Mouse (Mus musculus) kidney, adult 2 months (tissue): Measurements from ENCODE around the gene Farsa.

Experiments used
- CTCF ChIP-seq: fragments of 200-500 bp; conservative IDR thresholded peaks from 2 replicates; pipeline ENCODE4 v1.5.1; 2011; ENCODE audit warnings: low read depth, mild to moderate bottlenecking, control low read depth, low read length, moderate library complexity, mixed read lengths; ENCODE audit not compliant: insufficient read depth, insufficient read length
- POLR2A ChIP-seq: fragments of 200-500 bp; IDR thresholded peaks from one replicate; pipeline ENCODE4 v1.6.1; 2011; ENCODE audit warnings: low read depth, low read length, control low read depth

DNA sequence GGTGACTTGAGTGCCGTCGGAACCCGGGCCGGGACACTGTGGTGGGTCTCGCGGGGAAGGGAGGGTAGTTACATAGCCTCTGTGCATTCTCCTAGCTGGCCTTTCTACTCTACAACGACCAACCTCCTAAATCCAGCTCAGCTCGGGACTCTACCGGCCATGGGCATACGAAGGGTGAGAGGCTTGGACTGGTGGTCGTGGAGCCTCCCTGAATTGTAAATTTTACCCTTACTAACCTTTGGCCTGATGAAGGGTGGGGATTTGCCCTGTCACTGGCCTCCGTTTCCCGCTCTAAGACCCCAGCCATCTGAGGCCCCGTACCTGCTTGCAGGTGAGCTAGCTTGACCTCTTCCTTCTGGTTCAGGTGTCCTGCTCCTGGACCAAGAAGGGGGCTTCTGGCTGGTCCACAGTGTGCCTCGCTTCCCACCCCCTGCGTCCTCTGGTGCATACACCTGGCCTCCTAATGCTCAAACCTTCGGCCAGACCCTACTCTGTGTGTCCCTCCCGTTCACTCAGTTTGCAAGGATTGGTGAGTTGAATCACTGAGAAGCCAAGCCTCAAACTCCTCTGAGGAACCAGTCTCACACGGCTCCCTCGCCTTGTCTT lies 52.5 kb downstream of the Farsa start:
- TF ChIP-seq CTCF, result no peak
- no peak for TF ChIP-seq POLR2A
